8 mouse cellular contexts compared by ENCODE assay signal in genomic region chr14:31365350-31365749, GRCm38 (mm10). TPM values are rescaled to one million over a fixed set of nuclear protein-coding genes. Genes with fewer than 3 reads are reported as not detected.
A peak's percentile ranks its signal among the peaks of the same experiment; 100 is the strongest.
DNase-seq lines count a peak whose midpoint lies in the region; ATAC-seq and TF ChIP-seq lines count a peak whose summit lies in the region.

No protein-coding gene starts in this region.

- no peak for ATAC-seq in forebrain, postnatal 0 days
- no peak for ATAC-seq in forebrain, embryonic 16.5 days

- no peaks in the 10 kb centered on the region for H3K27me3 ChIP-seq in forebrain, postnatal 0 days (ENCODE audit: insufficient read depth, low read length)
- H3K27me3 ChIP-seq in forebrain, embryonic 16.5 days (replicated peaks; ENCODE audit: control insufficient read depth, insufficient read depth, low read length), result no peaks in the 10 kb centered on the region

- no peaks in the 10 kb centered on the region for H3K4me1 ChIP-seq in forebrain, postnatal 0 days (ENCODE audit: insufficient read depth)
- H3K4me1 ChIP-seq in forebrain, embryonic 16.5 days (replicated peaks; ENCODE audit: control insufficient read depth, insufficient read depth, low read length), result no peaks in the 10 kb centered on the region
- H3K4me1 ChIP-seq in lung, adult 2 months (ENCODE audit: control insufficient read depth, insufficient read depth, low read length), result no peaks in the 10 kb centered on the region

- peak; percentile 67 for TF ChIP-seq CTCF in forebrain, postnatal 0 days (IDR thresholded peaks at IDR 0.05; ENCODE audit: low read depth)
- TF ChIP-seq CTCF in lung, adult 2 months (IDR thresholded peaks at IDR 0.05; ENCODE audit: insufficient read depth, low read length), result peak; percentile 52

- DNase-seq in forebrain, postnatal 0 days, result peak; percentile 66
- DNase-seq in right cerebral cortex, adult 18-20 months, result peak; percentile 71
- no peak for DNase-seq in right cerebral cortex, postnatal 25 days
- DNase-seq in c-Kit-positive CD71-positive TER-119-negative erythroid progenitor cells, embryonic 14.5 days (ENCODE audit: low read depth), result peak; percentile 62
- peak; percentile 68 for DNase-seq in gastrocnemius, postnatal 14 days
- DNase-seq in lung, adult 2 months, result peak; percentile 59
- DNase-seq in spleen, postnatal 10 days (ENCODE audit: low spot score in 2 of 2), result peak; percentile 52 to 85

- peaks cover 53% of the 10 kb centered on the region for H3K36me3 ChIP-seq in forebrain, postnatal 0 days (ENCODE audit: insufficient read depth)
- H3K36me3 ChIP-seq in forebrain, embryonic 16.5 days (ENCODE audit: control insufficient read depth, insufficient read depth), result peaks cover 44% of the 10 kb centered on the region

- TF ChIP-seq POLR2A in lung, adult 2 months (IDR thresholded peaks at IDR 0.05; ENCODE audit: borderline replicate concordance, extremely low read depth, low read depth, low read length), result no peak

- intact Hi-C loops in gastrocnemius, postnatal 14 days (cut with DNase I; ENCODE audit: low total_unique reads), result loop anchor here (5.0 kb wide), 1 partner anchor 107 kb away; no protein-coding TSS in a partner anchor

- H3K27ac ChIP-seq in forebrain, postnatal 0 days (ENCODE audit: low read depth, low read length), result no peak overlapping the region
- no peak overlapping the region for H3K27ac ChIP-seq in forebrain, embryonic 16.5 days (ENCODE audit: low read length)

- H3K4me3 ChIP-seq in forebrain, postnatal 0 days (ENCODE audit: low read depth, low read length), result no peak overlapping the region
- H3K4me3 ChIP-seq in forebrain, embryonic 16.5 days (replicated peaks; ENCODE audit: low read length), result no peak overlapping the region
- H3K4me3 ChIP-seq in lung, adult 2 months (replicated peaks; ENCODE audit: extremely low read depth, low read depth, low read length), result no peak overlapping the region

- H3K4me2 ChIP-seq in forebrain, postnatal 0 days (ENCODE audit: low read depth), result no peak overlapping the region
- H3K4me2 ChIP-seq in forebrain, embryonic 16.5 days (ENCODE audit: low read length), result no peak overlapping the region

- no peaks in the 10 kb centered on the region for H3K9me3 ChIP-seq in forebrain, postnatal 0 days (ENCODE audit: low read length)
- no peaks in the 10 kb centered on the region for H3K9me3 ChIP-seq in forebrain, embryonic 16.5 days (ENCODE audit: control insufficient read depth, low read length)

- no peak overlapping the region for H3K9ac ChIP-seq in forebrain, postnatal 0 days
- H3K9ac ChIP-seq in forebrain, embryonic 16.5 days (replicated peaks; ENCODE audit: low read depth, low read length), result no peak overlapping the region

RNA-seq across cellular contexts. Expression of gene Capn7, which starts 28.9 kb away (rescaled TPM):
- 71.3 and 73.3 TPM in 2 replicates for total RNA-seq in forebrain, postnatal 0 days (2014; rRNA removed)
- 43.3 and 51.4 TPM in 2 replicates for polyA plus RNA-seq in forebrain, postnatal 0 days (2015; fragmentation: Nextera tagmentation; extraction: Ambion mirVana)
- polyA plus RNA-seq in forebrain, embryonic 16.5 days (2015; fragmentation: Nextera tagmentation; extraction: Ambion mirVana), result 69.9 and 74.6 TPM in 2 replicates
- total RNA-seq in gastrocnemius, postnatal 14 days (2021), result 10 to 100 TPM; 24.6 to 25.6 TPM
- polyA plus RNA-seq in lung, adult 2 months (2012; rRNA removed), result 11.0 and 12.2 TPM in 2 replicates

RNA-seq across cellular contexts. Expression of gene Dnah1, which starts 41.7 kb away (rescaled TPM):
- total RNA-seq in forebrain, postnatal 0 days (2014; rRNA removed), result 4.6 and 7.2 TPM in 2 replicates
- 1.7 and 2.3 TPM in 2 replicates for polyA plus RNA-seq in forebrain, postnatal 0 days (2015; fragmentation: Nextera tagmentation; extraction: Ambion mirVana)
- 3.5 and 3.8 TPM in 2 replicates for polyA plus RNA-seq in forebrain, embryonic 16.5 days (2015; fragmentation: Nextera tagmentation; extraction: Ambion mirVana)
- under 1 TPM; 0.18 to 0.21 TPM for total RNA-seq in gastrocnemius, postnatal 14 days (2021)
- 3.9 and 5.5 TPM in 2 replicates for polyA plus RNA-seq in lung, adult 2 months (2012; rRNA removed)
